Mouse (Mus musculus) lung, adult 2 months (tissue): ENCODE measurements around the gene Thoc6. TPM values are rescaled to one million over a fixed set of nuclear protein-coding genes. Genes with fewer than 3 reads are reported as not detected.

ENCODE experiments used
- DNase-seq: peaks from one replicate; pipeline ENCODE4 v3.0.0; 2022
- H3K4me1 ChIP-seq: fragments of 200-500 bp; 2 replicates; pipeline ENCODE4 v1.6.1; 2011; ENCODE audit warnings: low read length; ENCODE audit not compliant: control insufficient read depth, insufficient read depth
- H3K4me3 ChIP-seq: fragments of 200-500 bp; replicated peaks from 2 replicates; pipeline ENCODE3; 2011; ENCODE audit warnings: low read depth, mild to moderate bottlenecking, control low read depth, low read length; ENCODE audit errors: extremely low read depth
- CTCF ChIP-seq: fragments of 200-500 bp; IDR thresholded peaks from 2 replicates; pipeline ENCODE4 v1.5.1; 2011; ENCODE audit warnings: mild to moderate bottlenecking, low read length, control low read depth; ENCODE audit not compliant: insufficient read depth
- POLR2A ChIP-seq: fragments of 200-500 bp; IDR thresholded peaks from 2 replicates; pipeline ENCODE4 v1.6.1; 2011; ENCODE audit warnings: low read depth, mild to moderate bottlenecking, control low read depth, low read length, borderline replicate concordance; ENCODE audit errors: extremely low read depth
- WGBS: fragments of 180-500 bp; shearing (Covaris S2); methylation state at CpG from one replicate; pipeline ENCODE4 v1.1.7; 2018; 5-methylcytosine and 5-hydroxymethylcytosine counted together
- polyA plus RNA-seq: library from polyadenylated mRNA; depleted of rRNA; stranded (reverse); fragments of >200 nt; gene quantifications from 2 replicates; pipeline ENCODE4 v1.2.3, GENCODE M21; 2012

Thoc6 gene
- polyA plus RNA-seq, 1 experiment: 20.6 TPM

- peaks cover 2% of the 10 kb centered on the region; the same call in 1 of the 2 replicates for H3K4me1 ChIP-seq
- 78% methylated on average over 14 of the region's 14 CpGs for WGBS
- TF ChIP-seq POLR2A (no peak), CTCF (no peak)
- no peak overlapping the region for H3K4me3 ChIP-seq
- DNase-seq: no peak
Measured at GRCm38 (mm10) chr17:23665511-23665910, 8.2 kb downstream of the Thoc6 start.

- TF ChIP-seq CTCF: peak; percentile 51
- TF ChIP-seq POLR2A: no peak
- WGBS: 20% methylated on average over 5 of the region's 5 CpGs
- peak; percentile 19 for DNase-seq
- no peak overlapping the region for H3K4me3 ChIP-seq
- H3K4me1 ChIP-seq: peaks cover 2% of the 10 kb centered on the region; the same call in 1 of the 2 replicates
Measured at GRCm38 (mm10) chr17:23664556-23665021, 9.1 kb downstream of the Thoc6 start.

- DNase-seq: no peak
- TF ChIP-seq POLR2A: no peak
- peak; percentile 32; the same call in 1 of the 2 replicates for TF ChIP-seq CTCF
- Histone ChIP-seq H3K4me3 (no peak overlapping the region), H3K4me1 (peaks cover 2% of the 10 kb centered on the region; the same call in 1 of the 2 replicates)
- WGBS: 3% methylated on average over 9 of the region's 9 CpGs
Measured at GRCm38 (mm10) chr17:23661526-23661925, 12.2 kb downstream of the Thoc6 start.

GRCm38 (mm10) chr17:23660876-23661200, 12.8 kb downstream of the Thoc6 start:
- TF ChIP-seq POLR2A: no peak
- TF ChIP-seq CTCF: no peak
- whole genome bisulfite sequencing: 4% methylated on average over 14 of the region's 14 CpGs
- peak; percentile 36 for DNase-seq
- H3K4me3 ChIP-seq: peak overlapping the region; percentile 76
- H3K4me1 ChIP-seq: peaks cover 2% of the 10 kb centered on the region; the same call in 1 of the 2 replicates

- 5% methylated on average over 27 of the region's 27 CpGs for WGBS
- peak; percentile 20; the same call in 1 of the 2 replicates for TF ChIP-seq POLR2A
- peak; percentile 61 for TF ChIP-seq CTCF
- Histone ChIP-seq H3K4me3 (peak within 1 kb of the TSS; percentile 76), H3K4me1 (peaks cover 2% of the 10 kb centered on the region; the same call in 1 of the 2 replicates)
- DNase-seq: peak; percentile 81
Measured at GRCm38 (mm10) chr17:23660117-23660875, 13.4 kb downstream of the Thoc6 start, which contains the start of gene Bicdl2. Bicdl2 (plus strand) TSS chr17:23660506.

- 87% methylated on average over 3 of the region's 3 CpGs for WGBS
- DNase-seq: no peak
- TF ChIP-seq POLR2A: no peak
- TF ChIP-seq CTCF: no peak
- Histone ChIP-seq H3K4me3 (no peak overlapping the region), H3K4me1 (no peaks in the 10 kb centered on the region)
Measured at GRCm38 (mm10) chr17:23658450-23658849, 15.2 kb downstream of the Thoc6 start.

GRCm38 (mm10) chr17:23654410-23654809, 19.3 kb downstream of the Thoc6 start:
- 43% methylated on average over 2 of the region's 2 CpGs for WGBS
- no peak overlapping the region for H3K4me3 ChIP-seq
- TF ChIP-seq POLR2A: no peak
- no peak for TF ChIP-seq CTCF
- no peaks in the 10 kb centered on the region for H3K4me1 ChIP-seq
- no peak for DNase-seq

- no peak for DNase-seq
- Histone ChIP-seq H3K4me3 (no peak overlapping the region), H3K4me1 (no peaks in the 10 kb centered on the region)
- WGBS: 45% methylated on average over 6 of the region's 6 CpGs
- TF ChIP-seq POLR2A: no peak
- TF ChIP-seq CTCF: no peak
Measured at GRCm38 (mm10) chr17:23654001-23654400, 19.7 kb downstream of the Thoc6 start.

GRCm38 (mm10) chr17:23653324-23653723, 20.4 kb downstream of the Thoc6 start:
- DNase-seq: no peak
- Histone ChIP-seq H3K4me3 (no peak overlapping the region), H3K4me1 (no peaks in the 10 kb centered on the region)
- 66% methylated on average over 2 of the region's 2 CpGs for WGBS
- TF ChIP-seq POLR2A (no peak), CTCF (no peak)

GRCm38 (mm10) chr17:23651363-23651762, 22.3 kb downstream of the Thoc6 start:
- no peak overlapping the region for H3K4me3 ChIP-seq
- no peaks in the 10 kb centered on the region for H3K4me1 ChIP-seq
- WGBS: 68% methylated on average over 6 of the region's 6 CpGs
- DNase-seq: no peak
- TF ChIP-seq CTCF (no peak), POLR2A (no peak)
